Mouse (Mus musculus): ENCODE measurements at regions not wholly inside any gene's neighbourhood (a gene's known extent, or its start where the extent isn't known, plus 50 kb on each side); places are given as distances from the start of the nearest gene placed in this dataset.

GRCm38 (mm10) chr15:56479015-56479414, 998.4 kb downstream of the Slc22a22 start:
- Histone ChIP-seq H3K4me3 (replicated peaks; ENCODE audit: insufficient read depth, low read depth, low read length) (no peak overlapping the region), H3K4me1 (ENCODE audit: control insufficient read depth, insufficient read depth, low read length) (no peaks in the 10 kb centered on the region), H3K27ac (ENCODE audit: insufficient read depth, low read length) (no peak overlapping the region), H3K27me3 (ENCODE audit: control insufficient read depth, insufficient read depth, low read length) (no peaks in the 10 kb centered on the region)
- WGBS = 81% methylated on average over 3 of the region's 3 CpGs
- TF ChIP-seq POLR2A (IDR thresholded peaks at IDR 0.05; ENCODE audit: borderline replicate concordance, insufficient read depth, low read length) (no peak), CTCF (IDR thresholded peaks at IDR 0.05; ENCODE audit: borderline replicate concordance, insufficient read depth, low read depth, low read length) (no peak)
- no peak for DNase-seq

DNA sequence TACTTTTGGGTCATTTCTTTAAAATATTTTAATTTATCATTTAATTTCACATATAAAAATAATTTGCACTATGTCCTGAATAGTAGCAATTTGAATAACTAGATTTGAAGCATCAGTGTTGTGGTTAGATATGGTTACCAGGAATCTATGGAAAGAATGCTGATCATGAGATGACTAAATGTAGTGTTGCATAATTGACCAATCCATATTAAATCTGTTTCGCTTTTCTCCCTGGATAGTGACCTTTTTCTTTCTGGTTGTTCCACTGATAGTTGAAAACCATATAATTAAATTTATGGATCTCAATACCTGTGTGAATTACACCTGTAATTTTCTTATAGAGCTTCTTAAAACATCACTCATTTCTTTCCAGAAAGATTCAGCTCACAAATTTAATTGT, 1003.7 kb downstream of the Slc22a22 start:
- TF ChIP-seq POLR2A (IDR thresholded peaks at IDR 0.05; ENCODE audit: borderline replicate concordance, insufficient read depth, low read length) = no peak
- TF ChIP-seq CTCF (IDR thresholded peaks at IDR 0.05; ENCODE audit: borderline replicate concordance, insufficient read depth, low read depth, low read length) = no peak

DNA sequence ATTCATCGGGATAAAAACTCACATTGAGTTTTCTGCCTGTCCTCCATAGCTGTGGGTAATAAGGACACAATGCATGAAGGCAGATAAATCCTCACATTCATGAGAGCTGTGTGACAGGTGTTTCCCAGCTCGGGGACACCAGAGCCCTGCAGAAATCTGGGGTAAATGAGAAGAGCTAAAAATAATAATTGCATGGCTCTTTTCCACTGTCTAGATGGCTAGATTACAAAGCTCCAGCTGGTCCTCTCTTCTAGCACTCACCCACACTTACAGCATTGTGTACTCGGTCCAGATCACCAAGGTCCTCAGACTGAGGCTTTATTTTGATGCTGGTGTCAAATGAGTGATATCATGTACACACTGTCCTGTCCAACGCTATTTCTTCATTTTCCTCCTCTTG, 1025.5 kb downstream of the Slc22a22 start:
- TF ChIP-seq CTCF (IDR thresholded peaks at IDR 0.05; ENCODE audit: borderline replicate concordance, insufficient read depth, low read depth, low read length) (no peak), POLR2A (IDR thresholded peaks at IDR 0.05; ENCODE audit: borderline replicate concordance, insufficient read depth, low read length) (no peak)
- H3K27ac ChIP-seq (ENCODE audit: insufficient read depth, low read length) = no peak overlapping the region
- no peaks in the 10 kb centered on the region for H3K4me1 ChIP-seq (ENCODE audit: control insufficient read depth, insufficient read depth, low read length)
- 13% methylated on average over 4 of the region's 4 CpGs for WGBS
- H3K4me3 ChIP-seq (replicated peaks; ENCODE audit: insufficient read depth, low read depth, low read length) = no peak overlapping the region
- H3K27me3 ChIP-seq (ENCODE audit: control insufficient read depth, insufficient read depth, low read length) = no peaks in the 10 kb centered on the region
- peak; percentile 7 to 42 for DNase-seq

More for the DNA sequence above, 1003.7 kb downstream of the Slc22a22 start:
- no peak overlapping the region for H3K4me3 ChIP-seq (replicated peaks; ENCODE audit: insufficient read depth, low read depth, low read length)
- WGBS = 93% methylated on average over 1 of the region's 1 CpGs
- DNase-seq = no peak
- H3K27me3 ChIP-seq (ENCODE audit: control insufficient read depth, insufficient read depth, low read length) = no peaks in the 10 kb centered on the region
- H3K4me1 ChIP-seq (ENCODE audit: control insufficient read depth, insufficient read depth, low read length) = no peaks in the 10 kb centered on the region
- no peak overlapping the region for H3K27ac ChIP-seq (ENCODE audit: insufficient read depth, low read length)

GRCm38 (mm10) chr15:56448015-56448645, 1029.3 kb downstream of the Slc22a22 start:
- no peak for TF ChIP-seq CTCF (IDR thresholded peaks at IDR 0.05; ENCODE audit: borderline replicate concordance, insufficient read depth, low read depth, low read length)
- TF ChIP-seq POLR2A (IDR thresholded peaks at IDR 0.05; ENCODE audit: borderline replicate concordance, insufficient read depth, low read length) = no peak

GRCm38 (mm10) chr15:56440171-56440570, 1037.3 kb downstream of the Slc22a22 start:
- Histone ChIP-seq H3K27me3 (ENCODE audit: control insufficient read depth, insufficient read depth, low read length) (no peaks in the 10 kb centered on the region), H3K4me3 (replicated peaks; ENCODE audit: insufficient read depth, low read depth, low read length) (no peak overlapping the region), H3K27ac (ENCODE audit: insufficient read depth, low read length) (no peak overlapping the region), H3K4me1 (ENCODE audit: control insufficient read depth, insufficient read depth, low read length) (no peaks in the 10 kb centered on the region)
- 85% methylated on average over 4 of the region's 4 CpGs for WGBS
- no peak for DNase-seq
- TF ChIP-seq POLR2A (IDR thresholded peaks at IDR 0.05; ENCODE audit: borderline replicate concordance, insufficient read depth, low read length) (no peak), CTCF (IDR thresholded peaks at IDR 0.05; ENCODE audit: borderline replicate concordance, insufficient read depth, low read depth, low read length) (no peak)

More at GRCm38 (mm10) chr15:56448015-56448645, 1029.3 kb downstream of the Slc22a22 start:
- H3K27me3 ChIP-seq (ENCODE audit: control insufficient read depth, insufficient read depth, low read length) = no peaks in the 10 kb centered on the region
- no peak overlapping the region for H3K4me3 ChIP-seq (replicated peaks; ENCODE audit: insufficient read depth, low read depth, low read length)
- H3K27ac ChIP-seq (ENCODE audit: insufficient read depth, low read length) = no peak overlapping the region
- no peak for DNase-seq
- no peaks in the 10 kb centered on the region for H3K4me1 ChIP-seq (ENCODE audit: control insufficient read depth, insufficient read depth, low read length)
- 23% methylated on average over 10 of the region's 10 CpGs for WGBS

DNA sequence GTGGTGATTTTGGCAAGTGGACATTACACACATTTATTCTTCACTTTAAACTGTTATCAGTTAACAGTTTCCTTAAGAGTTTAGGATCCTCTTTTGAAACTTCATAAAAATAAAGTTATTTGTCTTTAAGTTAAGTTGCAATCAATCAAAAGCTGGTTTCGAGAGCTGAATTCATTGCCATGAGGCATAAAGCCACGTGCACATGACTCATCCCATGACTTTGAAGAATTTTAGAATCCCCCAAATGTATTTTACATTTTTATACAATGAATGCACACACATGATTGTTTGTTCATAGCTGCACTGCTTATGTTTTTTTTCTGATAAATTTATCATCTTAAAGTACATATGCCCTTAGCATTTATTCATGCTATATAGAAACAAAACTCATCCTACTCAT, 1039.1 kb downstream of the Slc22a22 start:
- TF ChIP-seq CTCF (IDR thresholded peaks at IDR 0.05; ENCODE audit: borderline replicate concordance, insufficient read depth, low read depth, low read length) (no peak), POLR2A (IDR thresholded peaks at IDR 0.05; ENCODE audit: borderline replicate concordance, insufficient read depth, low read length) (no peak)
- WGBS = 79% methylated on average over 2 of the region's 2 CpGs
- DNase-seq = no peak
- Histone ChIP-seq H3K4me3 (replicated peaks; ENCODE audit: insufficient read depth, low read depth, low read length) (no peak overlapping the region), H3K27ac (ENCODE audit: insufficient read depth, low read length) (no peak overlapping the region), H3K4me1 (ENCODE audit: control insufficient read depth, insufficient read depth, low read length) (no peaks in the 10 kb centered on the region), H3K27me3 (ENCODE audit: control insufficient read depth, insufficient read depth, low read length) (no peaks in the 10 kb centered on the region)

DNA sequence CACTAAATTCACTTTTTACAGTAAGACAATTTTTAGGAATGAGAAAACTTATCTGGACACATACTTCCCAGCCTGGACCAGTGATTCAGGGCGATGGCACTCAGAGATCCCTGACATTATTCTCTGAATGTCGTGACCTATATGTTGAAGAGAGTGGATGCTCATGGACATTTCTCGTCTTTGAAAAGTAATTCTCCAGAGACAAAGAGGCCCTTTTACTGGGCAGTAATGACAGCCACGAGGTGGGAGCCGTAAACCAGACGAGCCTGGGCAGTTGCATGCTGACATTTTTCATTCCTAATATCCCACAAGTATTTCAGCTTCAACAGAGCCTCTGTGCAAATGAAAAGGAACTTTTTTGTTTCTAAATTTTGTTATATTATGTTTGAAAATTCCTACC, 1041.3 kb downstream of the Slc22a22 start:
- TF ChIP-seq CTCF (IDR thresholded peaks at IDR 0.05; ENCODE audit: borderline replicate concordance, insufficient read depth, low read depth, low read length) (no peak), POLR2A (IDR thresholded peaks at IDR 0.05; ENCODE audit: borderline replicate concordance, insufficient read depth, low read length) (no peak)
- Histone ChIP-seq H3K27ac (ENCODE audit: insufficient read depth, low read length) (no peak overlapping the region), H3K4me3 (replicated peaks; ENCODE audit: insufficient read depth, low read depth, low read length) (no peak overlapping the region), H3K27me3 (ENCODE audit: control insufficient read depth, insufficient read depth, low read length) (no peaks in the 10 kb centered on the region), H3K4me1 (ENCODE audit: control insufficient read depth, insufficient read depth, low read length) (no peaks in the 10 kb centered on the region)
- WGBS = 71% methylated on average over 6 of the region's 6 CpGs
- no peak for DNase-seq

DNA sequence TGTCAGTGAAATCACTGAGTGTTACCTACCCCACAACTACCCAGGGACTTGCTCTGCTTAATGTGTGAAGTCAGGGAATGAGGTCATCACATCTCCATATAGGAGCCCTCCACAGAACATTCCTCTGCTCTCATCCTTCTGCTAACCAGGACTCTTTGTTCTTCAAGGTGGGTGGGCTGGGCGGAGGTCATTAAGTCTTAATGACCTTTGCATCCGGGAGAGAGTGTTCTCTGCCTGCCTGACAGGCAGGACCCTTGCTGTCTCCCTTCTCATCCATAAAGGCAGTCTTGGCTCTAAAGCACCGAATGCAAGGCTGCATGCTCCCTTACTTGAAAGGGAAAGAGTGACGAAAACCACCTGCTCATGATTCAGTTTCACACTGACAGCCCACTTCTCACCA, 1051.4 kb downstream of the Slc22a22 start:
- 32% methylated on average over 4 of the region's 4 CpGs for WGBS
- no peak for DNase-seq
- no peak overlapping the region for H3K27ac ChIP-seq (ENCODE audit: insufficient read depth, low read length)
- H3K4me1 ChIP-seq (ENCODE audit: control insufficient read depth, insufficient read depth, low read length) = no peaks in the 10 kb centered on the region
- no peaks in the 10 kb centered on the region for H3K27me3 ChIP-seq (ENCODE audit: control insufficient read depth, insufficient read depth, low read length)
- no peak for TF ChIP-seq CTCF (IDR thresholded peaks at IDR 0.05; ENCODE audit: borderline replicate concordance, insufficient read depth, low read depth, low read length)
- TF ChIP-seq POLR2A (IDR thresholded peaks at IDR 0.05; ENCODE audit: borderline replicate concordance, insufficient read depth, low read length) = no peak
- no peak overlapping the region for H3K4me3 ChIP-seq (replicated peaks; ENCODE audit: insufficient read depth, low read depth, low read length)
